ENCODE assay signal across 8 mouse cellular contexts in the genomic region with DNA sequence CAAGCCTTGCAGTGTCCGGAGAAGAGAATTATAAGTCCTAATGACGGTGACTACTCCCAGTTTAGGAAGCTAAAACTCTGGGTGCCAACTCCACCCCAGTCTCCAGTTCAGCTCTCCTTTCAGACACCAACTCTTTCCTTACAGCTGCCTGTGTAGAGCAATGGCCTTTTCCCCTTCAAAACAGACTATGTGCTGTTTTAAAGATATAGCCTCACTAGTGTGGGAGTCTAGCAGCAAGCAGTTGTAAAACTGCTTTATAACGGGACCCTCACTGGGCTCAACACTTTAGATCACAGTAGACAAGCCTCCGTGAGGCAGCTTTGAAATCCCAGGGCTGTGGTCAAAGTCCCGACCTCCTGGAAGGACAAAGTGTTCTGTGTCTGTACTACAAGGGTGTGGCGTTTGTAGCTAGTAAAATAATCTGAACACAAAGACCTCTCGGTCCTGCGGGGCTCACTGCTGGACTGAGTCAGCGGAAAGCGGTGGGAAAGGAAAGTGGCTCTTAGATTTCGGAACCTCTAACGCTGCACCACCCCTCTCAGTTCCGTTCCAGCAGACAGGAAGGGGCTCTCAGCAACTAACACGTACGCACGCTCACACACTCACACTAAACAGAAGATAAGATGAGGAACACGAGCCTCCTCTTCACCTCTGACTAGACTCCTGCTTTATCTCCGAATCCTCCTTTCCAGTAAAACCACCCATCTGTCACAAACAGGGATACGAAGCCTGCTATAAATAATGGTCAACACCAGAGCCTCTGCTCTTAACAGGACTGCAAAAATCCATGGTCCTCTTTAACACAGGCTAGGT. TPM values are rescaled to one million over a fixed set of nuclear protein-coding genes. Genes with fewer than 3 reads are reported as not detected.
DNase-seq lines count a peak whose midpoint lies in the region; ATAC-seq and TF ChIP-seq lines count a peak whose summit lies in the region.

No protein-coding gene starts in this region.

- no peak for TF ChIP-seq POLR2A in bone marrow, adult 2 months (IDR thresholded peaks at IDR 0.05; ENCODE audit: borderline replicate concordance, control insufficient read depth, low read depth, low read length)

- intact Hi-C loops in left cerebral cortex, postnatal 4 days (cut with DNase I) = no loop called here

- peaks cover 2 to 7% of the 10 kb centered on the region in 2 experiments; a peak in 3 of 4 replicates for H3K4me1 ChIP-seq in ES-E14 (ENCODE audit: control insufficient read depth in 2 of 2, insufficient read depth in 2 of 2, low read length in 2 of 2, poor library complexity in 1 of 2)
- peaks cover 2% of the 10 kb centered on the region; the same call in 1 of the 2 replicates for H3K4me1 ChIP-seq in bone marrow, adult 2 months (ENCODE audit: control insufficient read depth, insufficient read depth, low read length)

- peak overlapping the region in 1 of 2 experiments; percentile 44; a peak in 2 of 4 replicates for H3K4me3 ChIP-seq in ES-E14 (ENCODE audit: insufficient read depth in 1 of 2, low read depth in 1 of 2, low read length in 2 of 2, poor library complexity in 1 of 2, severe bottlenecking in 1 of 2)
- H3K4me3 ChIP-seq in bone marrow, adult 2 months (replicated peaks; ENCODE audit: control insufficient read depth, low read depth, low read length) = peak overlapping the region; percentile 36

- TF ChIP-seq CTCF in bone marrow, adult 2 months (IDR thresholded peaks at IDR 0.05; ENCODE audit: control insufficient read depth, insufficient read depth, low read length) = no peak

- no peak overlapping the region for H3K9ac ChIP-seq in ES-E14 (ENCODE audit: insufficient read depth, low read depth, low read length, poor library complexity, severe bottlenecking)

- H3K9me3 ChIP-seq in ES-E14 (ENCODE audit: control insufficient read depth, insufficient read depth, low read depth, low read length) = no peaks in the 10 kb centered on the region

- WGBS in bone marrow, adult 2 months = 4% methylated on average over 19 of the region's 19 CpGs

- ATAC-seq in hematopoietic stem cell, adult 5-6 weeks (replicated peaks in 1 of 2; ENCODE audit: insufficient read depth in 1 of 2, low FRiP score in 2 of 2, low TSS enrichment in 1 of 2, low read depth in 1 of 2, poor library complexity in 2 of 2, severe bottlenecking in 2 of 2) = peak; percentile 88 to 94
- peak; percentile 92 for ATAC-seq in megakaryocyte-erythroid progenitor cell, adult 5-6 weeks (replicated peaks; ENCODE audit: low FRiP score, low TSS enrichment, poor library complexity, severe bottlenecking)

- in situ Hi-C loops in ES-E14 (cut with MboI; ENCODE audit: low sequenced_read_pairs in 2 of 2, unreplicated experiment in 2 of 2) = no loop called here

- no peaks in the 10 kb centered on the region for H3K36me3 ChIP-seq in ES-E14 (ENCODE audit: control insufficient read depth, insufficient read depth, low read length, poor library complexity, severe bottlenecking)

- H3K27ac ChIP-seq in ES-E14 (ENCODE audit: insufficient read depth, low read depth, low read length, poor library complexity, severe bottlenecking) = no peak overlapping the region
- H3K27ac ChIP-seq in bone marrow, adult 2 months (ENCODE audit: control insufficient read depth, insufficient read depth, low read depth, low read length, poor library complexity) = no peak overlapping the region

- DNase-seq in ES-E14 (ENCODE audit: low read depth, low spot score) (no peak), adipocyte (ENCODE audit: low spot score) (no peak)
- peak; percentile 53 for DNase-seq in forelimb bud, embryonic 11.5 days (ENCODE audit: low read depth, low spot score)
- DNase-seq in left cerebral cortex, postnatal 4 days = peak; percentile 9
- DNase-seq in right cerebral cortex, postnatal 4 days = peak; percentile 8

TF ChIP-seq in ES-E14, 5 proteins besides CTCF, POLR2A, EP300 and RAD21:
- TF ChIP-seq MAFK (IDR thresholded peaks at IDR 0.05; ENCODE audit: insufficient read depth, low read depth, low read length) = peak; percentile 58; the same call in 1 of the 2 replicates
- TF ChIP-seq HCFC1 (IDR thresholded peaks at IDR 0.05; ENCODE audit: borderline replicate concordance, insufficient read depth, low read length) = no peak
- no peak for TF ChIP-seq ZNF384 (IDR thresholded peaks at IDR 0.05; ENCODE audit: low read depth, low read length)

RNA-seq across cellular contexts. Expression of a gene that starts 21.0 kb away (rescaled TPM):
- 18.5 and 20.2 TPM in 2 replicates for total RNA-seq in ES-E14 (2012; rRNA removed)
- polyA plus RNA-seq in bone marrow, adult 2 months (2011; ENCODE audit: insufficient read depth, insufficient read length, low replicate concordance, missing spikeins) = 104 and 112 TPM in 2 replicates
- 32.5 and 39.1 TPM in 2 replicates for total RNA-seq in hematopoietic stem cell, adult 5-6 weeks (2017)
- total RNA-seq in left cerebral cortex, postnatal 4 days (2021) = 10 to 100 TPM; 78.4 to 90.2 TPM
- total RNA-seq in megakaryocyte-erythroid progenitor cell, adult 5-6 weeks (2014; fragmentation: Nextera tagmentation) = 58.7 and 90.2 TPM in 2 replicates
- 54.9 and 57.5 TPM in 2 replicates for total RNA-seq in megakaryocyte-erythroid progenitor cell, adult 5-6 weeks (2017)

Comparison
In these comparisons a context has a peak if more than half of its experiments do, and no peak if none do; other contexts are left out.
1. DNase-seq: peak in forelimb bud, embryonic 11.5 days (single experiment), left cerebral cortex, postnatal 4 days (single experiment) and right cerebral cortex, postnatal 4 days (single experiment); none in ES-E14 (single experiment) and adipocyte (single experiment).